Mouse (Mus musculus) small intestine, adult 2 months (tissue): ENCODE measurements around the gene Rfx8.

Source experiments
- CTCF ChIP-seq: fragments of 200-500 bp; IDR thresholded peaks from 2 replicates; pipeline ENCODE4 v1.5.1; 2012; ENCODE audit warnings: low read depth, mild to moderate bottlenecking, control low read depth, inconsistent platforms, low read length, moderate library complexity, mixed read lengths; ENCODE audit not compliant: insufficient replicate concordance, insufficient read length; ENCODE audit errors: extremely low read depth
- POLR2A ChIP-seq: fragments of 200-500 bp; IDR thresholded peaks from 2 replicates; pipeline ENCODE4 v1.6.1; 2012; ENCODE audit warnings: low read depth, mild to moderate bottlenecking, control low read depth, inconsistent platforms, low read length, moderate library complexity

- no peak for TF ChIP-seq POLR2A
- no peak for TF ChIP-seq CTCF
These were observed 49.6 kb upstream of the Rfx8 start for GRCm38 (mm10) chr1:39770436-39770835.
